In genomic region chr10:117627949-117628348, GRCm38 (mm10) we compare ENCODE assay signal across 13 mouse cellular contexts. TPM values are rescaled to one million over a fixed set of nuclear protein-coding genes. Genes with fewer than 3 reads are reported as not detected.
DNase-seq lines count a peak whose midpoint lies in the region; ATAC-seq and TF ChIP-seq lines count a peak whose summit lies in the region.
"Had no signal": no experiment of that assay in that cellular context is flagged by ENCODE, and none has a peak within 500 bp of the region (broad histone marks: within the 10 kb centered on the region; RNA-seq: fewer than 3 reads in every experiment).

No protein-coding gene starts in this region.

- no peak for TF ChIP-seq CTCF in liver, postnatal 0 days (IDR thresholded peaks at IDR 0.05; ENCODE audit: low read depth)

- H3K9ac ChIP-seq in kidney, embryonic 16.5 days (replicated peaks; ENCODE audit: low read length): no peak overlapping the region
- H3K9ac ChIP-seq in neural tube, embryonic 12.5 days: no peak overlapping the region
- H3K9ac ChIP-seq in neural tube, embryonic 15.5 days (replicated peaks): no peak overlapping the region
- no peak overlapping the region for H3K9ac ChIP-seq in embryonic facial prominence, embryonic 14.5 days (ENCODE audit: low read depth, low read length)
- H3K9ac ChIP-seq in liver, postnatal 0 days (replicated peaks): no peak overlapping the region
- H3K9ac ChIP-seq: hindbrain, embryonic 15.5 days had no signal

- WGBS in kidney, embryonic 16.5 days: 50% methylated on average over 6 of the region's 6 CpGs
- WGBS in neural tube, embryonic 12.5 days: 41% methylated on average over 6 of the region's 6 CpGs
- 41% methylated on average over 6 of the region's 6 CpGs for WGBS in neural tube, embryonic 15.5 days
- WGBS in embryonic facial prominence, embryonic 14.5 days: 45% methylated on average over 6 of the region's 6 CpGs
- WGBS in liver, postnatal 0 days (ENCODE audit: insufficient replicate concordance): 47% methylated on average over 6 of the region's 6 CpGs

- H3K9me3 ChIP-seq in kidney, embryonic 16.5 days (ENCODE audit: low read length): no peaks in the 10 kb centered on the region
- no peaks in the 10 kb centered on the region for H3K9me3 ChIP-seq in neural tube, embryonic 12.5 days
- no peaks in the 10 kb centered on the region for H3K9me3 ChIP-seq in neural tube, embryonic 15.5 days (replicated peaks)
- H3K9me3 ChIP-seq in embryonic facial prominence, embryonic 14.5 days (ENCODE audit: control insufficient read depth, low read length): no peaks in the 10 kb centered on the region
- no peaks in the 10 kb centered on the region for H3K9me3 ChIP-seq in liver, postnatal 0 days (ENCODE audit: low read length)
- H3K9me3 ChIP-seq: hindbrain, embryonic 15.5 days had no signal

- peaks cover 11% of the 10 kb centered on the region for H3K27me3 ChIP-seq in kidney, embryonic 16.5 days (ENCODE audit: insufficient read depth, low read length)
- peaks cover 36% of the 10 kb centered on the region for H3K27me3 ChIP-seq in neural tube, embryonic 12.5 days (replicated peaks)
- peaks cover 46% of the 10 kb centered on the region for H3K27me3 ChIP-seq in neural tube, embryonic 15.5 days (replicated peaks)
- peaks cover 41% of the 10 kb centered on the region for H3K27me3 ChIP-seq in embryonic facial prominence, embryonic 14.5 days (replicated peaks; ENCODE audit: control insufficient read depth, insufficient read depth, low read length)
- H3K27me3 ChIP-seq in liver, postnatal 0 days (ENCODE audit: insufficient read depth, low read length): peaks cover 14% of the 10 kb centered on the region

- no peak for ATAC-seq in kidney, embryonic 16.5 days (ENCODE audit: low FRiP score, low TSS enrichment)
- ATAC-seq in neural tube, embryonic 12.5 days (ENCODE audit: low FRiP score, low read depth): no peak
- no peak for ATAC-seq in neural tube, embryonic 15.5 days (ENCODE audit: low FRiP score)
- no peak for ATAC-seq in embryonic facial prominence, embryonic 14.5 days (ENCODE audit: low read depth)
- ATAC-seq in liver, postnatal 0 days: no peak

- peaks cover 25% of the 10 kb centered on the region; the same call in 1 of the 2 replicates for H3K4me1 ChIP-seq in kidney, embryonic 16.5 days (ENCODE audit: insufficient read depth, low read length)
- H3K4me1 ChIP-seq in neural tube, embryonic 12.5 days: peaks cover 15% of the 10 kb centered on the region; the same call in 1 of the 2 replicates
- H3K4me1 ChIP-seq in neural tube, embryonic 15.5 days: peaks cover 15% of the 10 kb centered on the region
- peaks cover 10% of the 10 kb centered on the region; the same call in 1 of the 2 replicates for H3K4me1 ChIP-seq in embryonic facial prominence, embryonic 14.5 days (ENCODE audit: control insufficient read depth, insufficient read depth, low read length)
- H3K4me1 ChIP-seq in liver, postnatal 0 days (ENCODE audit: insufficient read depth): peaks cover 13% of the 10 kb centered on the region

- DNase-seq in kidney, adult 8-10 months: no peak
- DNase-seq in embryonic facial prominence, embryonic 14.5 days (ENCODE audit: low spot score): no peak
- no peak for DNase-seq in liver, postnatal 0 days
- DNase-seq in adrenal gland, postnatal 36 days: no peak
- DNase-seq: adrenal gland, postnatal 14 days; cerebellum, adult 9-10 months; heart, postnatal 10 days; kidney, adult 9 months had no signal

- H3K4me3 ChIP-seq in kidney, embryonic 16.5 days (ENCODE audit: low read length): no peak overlapping the region
- H3K4me3 ChIP-seq in neural tube, embryonic 12.5 days: no peak overlapping the region
- H3K4me3 ChIP-seq in neural tube, embryonic 15.5 days (replicated peaks): no peak overlapping the region
- no peak overlapping the region for H3K4me3 ChIP-seq in embryonic facial prominence, embryonic 14.5 days (ENCODE audit: low read depth, low read length)
- no peak overlapping the region for H3K4me3 ChIP-seq in liver, postnatal 0 days (ENCODE audit: low read depth, low read length)
- H3K4me3 ChIP-seq: myocyte had no signal

- TF ChIP-seq EP300 in liver, postnatal 0 days (IDR thresholded peaks at IDR 0.05; ENCODE audit: low read depth): no peak

- H3K4me2 ChIP-seq in kidney, embryonic 16.5 days (replicated peaks; ENCODE audit: low read depth, low read length): peak overlapping the region; percentile 95; the same call in 1 of the 2 replicates
- peak overlapping the region; percentile 94; the same call in 1 of the 2 replicates for H3K4me2 ChIP-seq in neural tube, embryonic 12.5 days (replicated peaks)
- H3K4me2 ChIP-seq in neural tube, embryonic 15.5 days: no peak overlapping the region
- 0 out of 2 replicates have a peak overlapping the region, but pooled peaks have one; percentile 95 for H3K4me2 ChIP-seq in embryonic facial prominence, embryonic 14.5 days (ENCODE audit: low read depth, low read length)
- 0 out of 2 replicates have a peak overlapping the region, but pooled peaks have one; percentile 85 for H3K4me2 ChIP-seq in liver, postnatal 0 days (ENCODE audit: low read depth, low read length)

- H3K27ac ChIP-seq in kidney, embryonic 16.5 days (ENCODE audit: low read length): no peak overlapping the region
- H3K27ac ChIP-seq in neural tube, embryonic 12.5 days: no peak overlapping the region
- H3K27ac ChIP-seq in neural tube, embryonic 15.5 days (replicated peaks): no peak overlapping the region
- H3K27ac ChIP-seq in embryonic facial prominence, embryonic 14.5 days (replicated peaks; ENCODE audit: low read depth, low read length): no peak overlapping the region
- no peak overlapping the region for H3K27ac ChIP-seq in liver, postnatal 0 days (ENCODE audit: low read depth)
- H3K27ac ChIP-seq: hindbrain, embryonic 15.5 days had no signal

- H3K36me3 ChIP-seq in kidney, embryonic 16.5 days (ENCODE audit: insufficient read depth, low read length): no peaks in the 10 kb centered on the region
- no peaks in the 10 kb centered on the region for H3K36me3 ChIP-seq in neural tube, embryonic 12.5 days
- H3K36me3 ChIP-seq in neural tube, embryonic 15.5 days: no peaks in the 10 kb centered on the region
- no peaks in the 10 kb centered on the region for H3K36me3 ChIP-seq in embryonic facial prominence, embryonic 14.5 days (ENCODE audit: control insufficient read depth, insufficient read depth, low read length)
- no peaks in the 10 kb centered on the region for H3K36me3 ChIP-seq in liver, postnatal 0 days (replicated peaks; ENCODE audit: insufficient read depth, low read length)
- H3K36me3 ChIP-seq: hindbrain, embryonic 15.5 days had no signal

RNA-seq across cellular contexts. Expression of gene Cpm, which starts 1.4 kb away (rescaled TPM):
- polyA plus RNA-seq in kidney, embryonic 16.5 days (2015; fragmentation: Nextera tagmentation; extraction: Ambion mirVana): 31.2 and 33.6 TPM in 2 replicates
- polyA plus RNA-seq in neural tube, embryonic 12.5 days (2016; fragmentation: Nextera tagmentation; extraction: Ambion mirVana): 10.0 and 10.3 TPM in 2 replicates
- polyA plus RNA-seq in neural tube, embryonic 15.5 days (2015; fragmentation: Nextera tagmentation; extraction: Ambion mirVana): 4.1 and 12.9 TPM in 2 replicates
- polyA plus RNA-seq in embryonic facial prominence, embryonic 14.5 days (2014; fragmentation: Nextera tagmentation; extraction: Ambion mirVana): 37.6 and 43.6 TPM in 2 replicates
- polyA plus RNA-seq in liver, postnatal 0 days (2015; fragmentation: Nextera tagmentation; extraction: Ambion mirVana): 7.0 and 7.7 TPM in 2 replicates
- total RNA-seq in adrenal gland, postnatal 36 days (2021): 10 to 100 TPM; 25.3 to 34.9 TPM
